Mouse (Mus musculus) stomach, postnatal 0 days (tissue): ENCODE measurements around the gene Flrt2. TPM values are rescaled to one million over a fixed set of nuclear protein-coding genes. Genes with fewer than 3 reads are reported as not detected.

Experiments used
- ATAC-seq: fragments of 200-750 bp; cut with Nextera tagmentation; 2 replicates; pipeline ENCODE4 v1.8.0; 2017; ENCODE audit not compliant: low FRiP score, low TSS enrichment
- DNase-seq: peaks from one replicate; pipeline ENCODE4 v3.0.0-alpha.2; 2016; ENCODE audit warnings: low spot score
- H3K27ac ChIP-seq: fragments of 300-500 bp; sonication (generic); replicated peaks from 2 replicates; pipeline ENCODE4 v1.5.1; 2014; ENCODE audit warnings: mild to moderate bottlenecking, control low read depth
- H3K27me3 ChIP-seq: fragments of 300-500 bp; sonication (generic); 2 replicates; pipeline ENCODE4 v1.6.1; 2014; ENCODE audit warnings: low read length; ENCODE audit not compliant: control insufficient read depth, insufficient read depth
- H3K36me3 ChIP-seq: fragments of 300-500 bp; sonication (generic); 2 replicates; pipeline ENCODE4 v1.6.1; 2014; ENCODE audit warnings: low read length, mixed read lengths; ENCODE audit not compliant: control insufficient read depth, insufficient read depth
- H3K4me1 ChIP-seq: fragments of 300-500 bp; sonication (generic); replicated peaks from 2 replicates; pipeline ENCODE4 v1.6.1; 2014; ENCODE audit warnings: antibody characterized with exemption; ENCODE audit not compliant: control insufficient read depth, insufficient read depth
- H3K4me2 ChIP-seq: fragments of 300-500 bp; sonication (generic); replicated peaks from 2 replicates; pipeline ENCODE4 v1.6.1; 2014; ENCODE audit warnings: low read depth, mild to moderate bottlenecking, control low read depth, moderate library complexity
- H3K4me3 ChIP-seq: fragments of 300-500 bp; sonication (generic); 2 replicates; pipeline ENCODE4 v1.5.1; 2014; ENCODE audit warnings: low read depth, low read length, control low read depth
- H3K9ac ChIP-seq: fragments of 300-500 bp; sonication (generic); 2 replicates; pipeline ENCODE4 v1.6.1; 2014; ENCODE audit warnings: mild to moderate bottlenecking, low read length, control low read depth, mixed read lengths
- H3K9me3 ChIP-seq: fragments of 300-500 bp; sonication (generic); 2 replicates; pipeline ENCODE4 v1.6.1; 2016; ENCODE audit warnings: low read length; ENCODE audit not compliant: control insufficient read depth
- CTCF ChIP-seq: IDR thresholded peaks from 2 replicates; pipeline ENCODE4 v1.5.1; 2016; ENCODE audit warnings: antibody characterized with exemption, low read depth, mild to moderate bottlenecking, moderate library complexity
- EP300 ChIP-seq: optimal IDR thresholded peaks from 2 replicates; pipeline ENCODE3; 2016; ENCODE audit warnings: antibody characterized with exemption
- WGBS: fragments of 180-500 bp; shearing (Covaris S2); extraction: QIAGEN DNeasy Blood & Tissue Kit; methylation state at CpG from one replicate; pipeline ENCODE4 v1.1.7; 2014; 5-methylcytosine and 5-hydroxymethylcytosine counted together
- polyA plus RNA-seq: library from polyadenylated mRNA; unstranded; fragments of >200 nt; fragmentation: Nextera tagmentation; extraction: Ambion mirVana; gene quantifications from 2 replicates; pipeline ENCODE4 v1.2.1, GENCODE M21; 2015

The Flrt2 gene
- polyA plus RNA-seq, 1 experiment from 2014 or later: 6.2 TPM

GRCm38 (mm10) chr12:95739739-95740138, 47.7 kb downstream of the Flrt2 start:
- Histone ChIP-seq H3K4me1 (no peaks in the 10 kb centered on the region), H3K27me3 (no peaks in the 10 kb centered on the region), H3K4me2 (no peak overlapping the region), H3K4me3 (no peak overlapping the region), H3K36me3 (no peaks in the 10 kb centered on the region), H3K9ac (no peak overlapping the region), H3K27ac (no peak overlapping the region), H3K9me3 (no peaks in the 10 kb centered on the region)
- ATAC-seq (no peak), DNase-seq (no peak)
- TF ChIP-seq CTCF (no peak), EP300 (no peak)
- 59% methylated on average over 5 of the region's 5 CpGs for WGBS

- no peaks in the 10 kb centered on the region for H3K4me1 ChIP-seq
- H3K36me3 ChIP-seq: no peaks in the 10 kb centered on the region
- H3K27me3 ChIP-seq: no peaks in the 10 kb centered on the region
- no peaks in the 10 kb centered on the region for H3K9me3 ChIP-seq
- TF ChIP-seq CTCF (no peak), EP300 (no peak)
- no peak overlapping the region for H3K9ac ChIP-seq
- no peak overlapping the region for H3K27ac ChIP-seq
- no peak for DNase-seq
- H3K4me2 ChIP-seq: no peak overlapping the region
- 70% methylated on average over 11 of the region's 11 CpGs for WGBS
- no peak overlapping the region for H3K4me3 ChIP-seq
- no peak for ATAC-seq
Observed at GRCm38 (mm10) chr12:95741296-95741695, 49.3 kb downstream of the Flrt2 start.

GRCm38 (mm10) chr12:95744307-95744706, 52.3 kb downstream of the Flrt2 start:
- Histone ChIP-seq H3K4me3 (no peak overlapping the region), H3K9ac (no peak overlapping the region), H3K9me3 (no peaks in the 10 kb centered on the region), H3K36me3 (no peaks in the 10 kb centered on the region), H3K4me1 (no peaks in the 10 kb centered on the region), H3K27me3 (no peaks in the 10 kb centered on the region), H3K27ac (no peak overlapping the region), H3K4me2 (no peak overlapping the region)
- no peak for ATAC-seq
- no peak for TF ChIP-seq EP300
- TF ChIP-seq CTCF: no peak
- no peak for DNase-seq
- WGBS: 68% methylated on average over 4 of the region's 4 CpGs

- 45% methylated on average over 10 of the region's 10 CpGs for WGBS
Observed at GRCm38 (mm10) chr12:95746856-95747579, 55.0 kb downstream of the Flrt2 start.

GRCm38 (mm10) chr12:95748760-95749159, 56.7 kb downstream of the Flrt2 start:
- H3K36me3 ChIP-seq: no peaks in the 10 kb centered on the region
- ATAC-seq (no peak), DNase-seq (no peak)
- TF ChIP-seq EP300: no peak
- TF ChIP-seq CTCF: no peak
- H3K9me3 ChIP-seq: no peaks in the 10 kb centered on the region
- no peak overlapping the region for H3K4me3 ChIP-seq
- no peaks in the 10 kb centered on the region for H3K4me1 ChIP-seq
- H3K4me2 ChIP-seq: no peak overlapping the region
- no peak overlapping the region for H3K27ac ChIP-seq
- H3K9ac ChIP-seq: no peak overlapping the region
- no peaks in the 10 kb centered on the region for H3K27me3 ChIP-seq
- WGBS: 86% methylated on average over 2 of the region's 2 CpGs

More at GRCm38 (mm10) chr12:95746856-95747579, 55.0 kb downstream of the Flrt2 start:
- no peaks in the 10 kb centered on the region for H3K27me3 ChIP-seq
- H3K4me1 ChIP-seq: no peaks in the 10 kb centered on the region
- no peak overlapping the region for H3K4me3 ChIP-seq
- no peak overlapping the region for H3K9ac ChIP-seq
- no peak overlapping the region for H3K27ac ChIP-seq
- TF ChIP-seq CTCF: no peak
- TF ChIP-seq EP300: no peak
- DNase-seq (no peak), ATAC-seq (no peak)
- no peaks in the 10 kb centered on the region for H3K36me3 ChIP-seq
- H3K4me2 ChIP-seq: no peak overlapping the region
- H3K9me3 ChIP-seq: no peaks in the 10 kb centered on the region

GRCm38 (mm10) chr12:95749248-95749647, 57.2 kb downstream of the Flrt2 start:
- no peaks in the 10 kb centered on the region for H3K9me3 ChIP-seq
- no peaks in the 10 kb centered on the region for H3K4me1 ChIP-seq
- no peak overlapping the region for H3K4me3 ChIP-seq
- H3K27me3 ChIP-seq: no peaks in the 10 kb centered on the region
- no peak overlapping the region for H3K9ac ChIP-seq
- DNase-seq (no peak), ATAC-seq (no peak)
- 83% methylated on average over 2 of the region's 2 CpGs for WGBS
- no peaks in the 10 kb centered on the region for H3K36me3 ChIP-seq
- no peak overlapping the region for H3K4me2 ChIP-seq
- TF ChIP-seq CTCF (no peak), EP300 (no peak)
- no peak overlapping the region for H3K27ac ChIP-seq
